Mouse (Mus musculus): ENCODE results near the gene Tfr2. TPM values are rescaled to one million over a fixed set of nuclear protein-coding genes. Genes with fewer than 3 reads are reported as not detected.

Gene Tfr2
- polyA plus RNA-seq, 1 experiment from 2014 or later = 0.91 TPM

DNA sequence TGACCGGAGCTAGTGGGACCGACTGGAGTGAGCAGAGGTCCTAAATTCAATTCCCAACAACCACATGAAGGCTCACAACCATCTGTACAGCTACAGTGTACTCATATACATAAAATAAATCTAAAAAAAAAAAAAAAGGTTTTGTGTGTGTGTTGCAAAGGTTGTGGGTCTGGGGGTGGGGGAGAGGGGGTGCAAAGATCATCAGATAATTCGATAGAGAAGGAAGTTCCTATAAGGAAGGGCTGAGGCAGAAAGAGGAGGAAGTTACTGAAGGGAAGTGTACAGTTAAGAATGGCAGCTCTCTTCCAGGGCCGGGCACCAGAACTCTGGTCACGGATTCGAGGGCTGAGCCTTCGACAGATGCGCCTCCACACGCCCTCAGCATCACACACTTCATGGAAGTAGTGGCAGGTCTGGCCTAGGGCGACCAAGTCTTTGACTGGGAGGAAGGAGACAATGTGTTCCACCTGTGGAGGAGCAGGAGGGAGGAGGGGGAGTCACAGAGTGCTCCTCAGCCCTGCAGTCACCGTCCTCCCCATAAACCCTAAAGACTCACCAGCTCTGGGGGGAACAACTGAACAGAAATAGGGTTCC lies 54.4 kb downstream of the Tfr2 start:
- no peak overlapping the region for H3K4me2 ChIP-seq (ENCODE audit: low read depth, low read length)
- H3K36me3 ChIP-seq (replicated peaks; ENCODE audit: control insufficient read depth, insufficient read depth, low read depth, low read length) = no peaks in the 10 kb centered on the region
- DNase-seq (ENCODE audit: low spot score) (no peak), ATAC-seq (replicated peaks; ENCODE audit: insufficient number of reproducible peaks, low FRiP score, low TSS enrichment, low read depth) (no peak)
- no peaks in the 10 kb centered on the region for H3K9me3 ChIP-seq (replicated peaks; ENCODE audit: control insufficient read depth, low read length)
- H3K9ac ChIP-seq (replicated peaks; ENCODE audit: low read length) = no peak overlapping the region
- no peaks in the 10 kb centered on the region for H3K4me1 ChIP-seq (ENCODE audit: control insufficient read depth, insufficient read depth, low read length)
- H3K4me3 ChIP-seq (ENCODE audit: low read depth, low read length) = no peak overlapping the region
- H3K27me3 ChIP-seq (ENCODE audit: control insufficient read depth, insufficient read depth, low read length) = no peaks in the 10 kb centered on the region
- 86% methylated on average over 11 of the region's 11 CpGs for WGBS
- no peak overlapping the region for H3K27ac ChIP-seq (replicated peaks; ENCODE audit: low read depth, low read length)

DNA sequence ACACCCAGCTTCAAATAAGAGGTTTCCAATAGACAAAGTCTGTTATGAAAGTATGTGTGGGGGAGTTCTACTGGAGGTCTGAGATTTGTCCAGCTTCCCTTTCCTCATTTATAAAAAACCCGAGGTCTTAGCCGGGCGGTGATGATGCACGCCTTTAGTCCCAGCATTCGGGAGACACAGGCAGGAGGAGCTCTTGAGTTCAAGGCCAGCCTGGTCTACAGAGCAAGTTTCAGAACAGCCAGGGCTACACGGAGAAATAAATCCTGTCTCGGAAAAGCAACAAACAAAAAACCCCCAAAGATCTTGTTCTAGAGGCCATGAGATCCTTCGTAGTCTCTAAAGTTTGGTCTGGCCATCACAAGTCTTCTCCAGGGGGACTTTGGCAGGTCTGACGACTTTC lies 58.4 kb downstream of the Tfr2 start:
- Histone ChIP-seq H3K9me3 (replicated peaks; ENCODE audit: control insufficient read depth, low read length) (no peaks in the 10 kb centered on the region), H3K4me1 (ENCODE audit: control insufficient read depth, insufficient read depth, low read length) (peaks cover 10% of the 10 kb centered on the region), H3K27ac (replicated peaks; ENCODE audit: low read depth, low read length) (peak overlapping the region; percentile 53), H3K36me3 (replicated peaks; ENCODE audit: control insufficient read depth, insufficient read depth, low read depth, low read length) (no peaks in the 10 kb centered on the region), H3K4me3 (ENCODE audit: low read depth, low read length) (peak overlapping the region; percentile 43), H3K9ac (replicated peaks; ENCODE audit: low read length) (peak overlapping the region; percentile 53), H3K4me2 (ENCODE audit: low read depth, low read length) (peak overlapping the region; percentile 51), H3K27me3 (ENCODE audit: control insufficient read depth, insufficient read depth, low read length) (no peaks in the 10 kb centered on the region)
- DNase-seq (ENCODE audit: low spot score) (no peak), ATAC-seq (replicated peaks; ENCODE audit: insufficient number of reproducible peaks, low FRiP score, low TSS enrichment, low read depth) (no peak)
- WGBS = 4% methylated on average over 9 of the region's 9 CpGs

DNA sequence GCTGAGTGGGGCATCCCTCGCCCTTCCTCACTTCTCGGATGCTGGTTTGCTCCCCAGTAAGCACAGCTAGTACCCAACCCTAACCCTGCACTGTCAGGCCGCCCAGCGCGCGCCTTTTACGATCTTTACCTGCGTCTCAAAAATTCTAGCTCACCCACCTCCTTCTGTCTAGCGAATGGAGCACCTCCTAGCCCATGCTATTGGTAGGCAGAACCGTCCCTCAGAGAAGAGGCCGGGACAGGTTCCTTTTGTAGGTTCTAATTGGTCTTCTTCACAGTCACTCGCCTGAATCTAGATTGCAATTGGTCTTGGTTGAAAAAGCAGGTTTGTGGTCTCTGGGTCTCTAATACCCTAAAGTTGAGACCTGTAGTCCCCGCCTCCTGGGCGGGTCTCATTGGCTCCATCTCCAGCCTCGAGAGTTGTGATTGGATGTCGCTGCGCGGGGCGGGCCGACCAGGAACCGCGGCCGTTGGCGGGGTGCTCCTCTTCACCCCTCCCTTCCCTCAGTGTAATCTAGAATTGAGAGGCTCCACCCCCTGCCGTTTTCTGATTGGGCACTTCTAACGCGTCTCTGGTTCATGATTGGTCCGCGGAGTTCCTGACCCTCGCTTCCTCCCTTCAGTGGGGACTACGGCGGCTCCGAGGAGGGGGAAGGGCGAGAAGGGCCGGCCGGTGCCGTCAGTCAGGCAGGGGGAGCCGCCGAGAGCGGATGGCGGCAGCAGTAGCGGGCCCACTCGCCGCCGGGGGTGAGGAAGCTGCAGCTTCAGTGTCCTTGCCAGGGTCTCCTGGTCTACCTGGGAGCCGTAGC lies 59.1 kb downstream of the Tfr2 start, which contains the start of the genes Fbxo24, Lrch4 and Gm20605:
TSS of gene Fbxo24 (minus strand) at position 505 of the 808 bp plus-strand sequence.
TSS of gene Lrch4 (plus strand) at position 624 of the 808 bp plus-strand sequence.
TSS of gene Gm20605 (plus strand) at position 678 of the 808 bp plus-strand sequence.
- under 1% methylated on average over 41 of the region's 46 CpGs for WGBS
- peaks cover 10% of the 10 kb centered on the region for H3K4me1 ChIP-seq (ENCODE audit: control insufficient read depth, insufficient read depth, low read length)

DNA sequence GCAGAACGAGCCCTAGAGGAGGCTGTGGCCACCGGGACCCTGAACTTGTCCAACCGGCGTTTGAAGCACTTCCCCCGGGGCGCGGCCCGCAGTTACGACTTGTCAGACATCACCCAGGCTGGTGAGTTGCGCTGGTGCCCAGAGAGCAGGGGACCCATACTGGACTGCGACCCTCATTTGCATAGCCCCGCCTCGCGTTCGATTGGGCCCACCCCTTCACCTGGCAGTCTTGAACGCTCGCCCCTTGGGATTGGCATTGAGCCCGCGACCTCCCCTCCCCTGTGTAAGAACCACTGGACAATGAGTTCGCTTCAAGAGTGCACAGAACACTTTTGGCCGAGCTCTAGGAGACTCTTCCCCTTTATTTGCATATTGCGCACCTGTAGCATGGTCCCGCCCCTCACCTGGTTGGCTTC lies 59.7 kb downstream of the Tfr2 start:
- Histone ChIP-seq H3K9ac (replicated peaks; ENCODE audit: low read length) (peak overlapping the region; percentile 81), H3K27ac (replicated peaks; ENCODE audit: low read depth, low read length) (peak overlapping the region; percentile 92), H3K27me3 (ENCODE audit: control insufficient read depth, insufficient read depth, low read length) (no peaks in the 10 kb centered on the region), H3K36me3 (replicated peaks; ENCODE audit: control insufficient read depth, insufficient read depth, low read depth, low read length) (0 out of 2 replicates have a peak, but pooled peaks cover 2% of the 10 kb centered on the region), H3K9me3 (replicated peaks; ENCODE audit: control insufficient read depth, low read length) (no peaks in the 10 kb centered on the region), H3K4me3 (ENCODE audit: low read depth, low read length) (peak overlapping the region; percentile 93), H3K4me1 (ENCODE audit: control insufficient read depth, insufficient read depth, low read length) (peaks cover 13% of the 10 kb centered on the region), H3K4me2 (ENCODE audit: low read depth, low read length) (peak overlapping the region; percentile 86)
- peak; percentile 61 for DNase-seq (ENCODE audit: low spot score)
- peak; percentile 37 for ATAC-seq (replicated peaks; ENCODE audit: insufficient number of reproducible peaks, low FRiP score, low TSS enrichment, low read depth)
- WGBS = 0% methylated on average over 23 of the region's 23 CpGs

More for the DNA sequence above, 59.1 kb downstream of the Tfr2 start, which contains the start of the genes Fbxo24, Lrch4 and Gm20605:
- H3K27me3 ChIP-seq (ENCODE audit: control insufficient read depth, insufficient read depth, low read length) = no peaks in the 10 kb centered on the region
- peak; percentile 100 for DNase-seq (ENCODE audit: low spot score)
- H3K9me3 ChIP-seq (replicated peaks; ENCODE audit: control insufficient read depth, low read length) = no peaks in the 10 kb centered on the region
- H3K36me3 ChIP-seq (replicated peaks; ENCODE audit: control insufficient read depth, insufficient read depth, low read depth, low read length) = 0 out of 2 replicates have a peak, but pooled peaks cover under 1% of the 10 kb centered on the region
- H3K9ac ChIP-seq (replicated peaks; ENCODE audit: low read length) = peak within 1 kb of the TSS; percentile 81
- H3K27ac ChIP-seq (replicated peaks; ENCODE audit: low read depth, low read length) = peak within 1 kb of the TSS; percentile 92
- H3K4me2 ChIP-seq (ENCODE audit: low read depth, low read length) = peak within 1 kb of the TSS; percentile 86
- peak; percentile 95 for ATAC-seq (replicated peaks; ENCODE audit: insufficient number of reproducible peaks, low FRiP score, low TSS enrichment, low read depth)
- H3K4me3 ChIP-seq (ENCODE audit: low read depth, low read length) = peak within 1 kb of the TSS; percentile 93

DNA sequence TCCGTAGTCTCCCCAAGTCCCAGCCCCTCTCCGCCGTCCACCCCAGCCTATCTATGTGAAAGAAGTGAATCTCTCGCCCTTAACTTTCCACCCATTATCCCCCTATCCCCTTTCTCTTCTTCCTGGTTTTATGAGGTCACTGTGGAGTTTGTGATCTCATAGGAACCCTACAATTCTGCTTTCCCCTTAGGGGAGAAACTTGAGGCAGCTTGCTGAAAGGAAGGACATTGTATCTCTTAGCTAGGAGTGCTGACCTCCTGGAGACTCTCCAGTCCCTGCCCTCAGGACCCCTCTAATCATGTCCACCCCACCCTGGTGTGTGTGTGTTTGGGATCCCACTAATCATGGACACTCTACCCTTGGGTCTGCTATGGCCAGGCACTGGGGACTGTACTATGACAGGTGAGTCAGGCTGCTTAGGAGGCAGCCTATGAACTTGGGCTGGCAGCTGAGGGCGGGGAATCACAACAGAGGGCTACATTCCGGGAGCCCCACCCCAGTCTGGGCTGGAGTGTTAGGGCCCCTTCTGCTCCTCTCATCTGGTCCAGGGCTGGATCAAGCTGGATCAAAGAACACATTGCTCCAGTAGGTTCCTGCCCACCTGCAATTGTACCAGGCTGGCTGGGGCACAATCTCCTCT lies 60.4 kb downstream of the Tfr2 start:
- peak overlapping the region; percentile 93 for H3K4me3 ChIP-seq (ENCODE audit: low read depth, low read length)
- H3K9me3 ChIP-seq (replicated peaks; ENCODE audit: control insufficient read depth, low read length) = no peaks in the 10 kb centered on the region
- peak overlapping the region; percentile 86 for H3K4me2 ChIP-seq (ENCODE audit: low read depth, low read length)
- no peaks in the 10 kb centered on the region for H3K27me3 ChIP-seq (ENCODE audit: control insufficient read depth, insufficient read depth, low read length)
- DNase-seq (ENCODE audit: low spot score) = no peak
- no peak for ATAC-seq (replicated peaks; ENCODE audit: insufficient number of reproducible peaks, low FRiP score, low TSS enrichment, low read depth)
- peak overlapping the region; percentile 81 for H3K9ac ChIP-seq (replicated peaks; ENCODE audit: low read length)
- 0 out of 2 replicates have a peak, but pooled peaks cover 2% of the 10 kb centered on the region for H3K36me3 ChIP-seq (replicated peaks; ENCODE audit: control insufficient read depth, insufficient read depth, low read depth, low read length)
- H3K4me1 ChIP-seq (ENCODE audit: control insufficient read depth, insufficient read depth, low read length) = peaks cover 13% of the 10 kb centered on the region
- peak overlapping the region; percentile 56; the same call in 1 of the 2 replicates for H3K27ac ChIP-seq (replicated peaks; ENCODE audit: low read depth, low read length)
- 27% methylated on average over 6 of the region's 6 CpGs for WGBS

DNA sequence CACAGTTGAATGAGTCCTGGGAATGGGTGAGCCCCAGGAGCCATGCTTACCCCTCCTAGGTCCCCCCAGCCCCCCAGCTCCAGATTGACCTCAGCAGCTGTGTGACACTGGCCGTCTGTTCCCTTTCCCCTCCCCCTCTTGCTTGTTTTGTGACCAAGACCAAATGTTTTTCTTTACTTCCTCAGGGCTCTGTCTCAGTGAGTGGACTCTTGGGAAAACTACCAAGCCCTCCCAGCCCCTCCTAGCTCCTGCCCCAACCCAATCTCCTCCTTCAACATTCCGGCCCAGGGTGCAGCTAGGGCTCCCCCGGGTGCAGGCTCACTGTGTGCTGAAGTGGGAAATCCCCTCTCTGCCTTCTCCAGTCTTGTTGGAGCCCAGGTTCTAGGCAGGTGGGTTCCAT lies 61.0 kb downstream of the Tfr2 start:
- peak overlapping the region; percentile 56; the same call in 1 of the 2 replicates for H3K27ac ChIP-seq (replicated peaks; ENCODE audit: low read depth, low read length)

DNA sequence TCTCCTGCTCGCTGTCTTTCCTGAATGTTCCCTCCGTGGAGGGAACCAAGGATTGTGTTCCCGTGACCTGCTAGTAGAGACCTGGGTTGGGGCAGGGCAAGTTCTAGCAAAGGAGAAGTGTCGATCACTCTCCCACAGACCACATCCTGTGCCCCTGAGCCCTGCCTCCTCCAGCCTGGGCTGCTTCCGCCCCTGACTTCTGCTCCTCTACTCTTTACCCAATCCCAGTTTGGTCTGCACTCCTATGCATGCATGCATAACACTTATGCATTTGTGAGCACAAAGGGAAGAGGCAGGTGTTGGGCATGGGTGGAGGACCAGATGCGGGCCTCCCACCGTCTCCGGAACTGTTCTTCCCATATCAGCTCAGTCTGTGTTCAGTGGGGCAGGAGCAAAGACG lies 61.5 kb downstream of the Tfr2 start:
- Histone ChIP-seq H3K4me3 (ENCODE audit: low read depth, low read length) (peak overlapping the region; percentile 93; the same call in 1 of the 2 replicates), H3K9me3 (replicated peaks; ENCODE audit: control insufficient read depth, low read length) (no peaks in the 10 kb centered on the region), H3K36me3 (replicated peaks; ENCODE audit: control insufficient read depth, insufficient read depth, low read depth, low read length) (0 out of 2 replicates have a peak, but pooled peaks cover 2% of the 10 kb centered on the region), H3K27me3 (ENCODE audit: control insufficient read depth, insufficient read depth, low read length) (no peaks in the 10 kb centered on the region), H3K4me2 (ENCODE audit: low read depth, low read length) (peak overlapping the region; percentile 86), H3K9ac (replicated peaks; ENCODE audit: low read length) (no peak overlapping the region), H3K4me1 (ENCODE audit: control insufficient read depth, insufficient read depth, low read length) (peaks cover 13% of the 10 kb centered on the region), H3K27ac (replicated peaks; ENCODE audit: low read depth, low read length) (peak overlapping the region; percentile 56; the same call in 1 of the 2 replicates)
- DNase-seq (ENCODE audit: low spot score) (no peak), ATAC-seq (replicated peaks; ENCODE audit: insufficient number of reproducible peaks, low FRiP score, low TSS enrichment, low read depth) (no peak)
- WGBS = 57% methylated on average over 9 of the region's 9 CpGs

More for the DNA sequence above, 61.0 kb downstream of the Tfr2 start:
- Histone ChIP-seq H3K36me3 (replicated peaks; ENCODE audit: control insufficient read depth, insufficient read depth, low read depth, low read length) (0 out of 2 replicates have a peak, but pooled peaks cover 2% of the 10 kb centered on the region), H3K4me1 (ENCODE audit: control insufficient read depth, insufficient read depth, low read length) (peaks cover 13% of the 10 kb centered on the region), H3K4me2 (ENCODE audit: low read depth, low read length) (peak overlapping the region; percentile 86), H3K9me3 (replicated peaks; ENCODE audit: control insufficient read depth, low read length) (no peaks in the 10 kb centered on the region), H3K4me3 (ENCODE audit: low read depth, low read length) (peak overlapping the region; percentile 93; the same call in 1 of the 2 replicates), H3K27me3 (ENCODE audit: control insufficient read depth, insufficient read depth, low read length) (no peaks in the 10 kb centered on the region), H3K9ac (replicated peaks; ENCODE audit: low read length) (peak overlapping the region; percentile 32)
- DNase-seq (ENCODE audit: low spot score) (no peak), ATAC-seq (replicated peaks; ENCODE audit: insufficient number of reproducible peaks, low FRiP score, low TSS enrichment, low read depth) (no peak)
- 15% methylated on average over 3 of the region's 3 CpGs for WGBS

All from embryonic facial prominence, embryonic 11.5 days (tissue).